Mouse (Mus musculus): ENCODE measurements around the gene Accsl.

Accsl gene

GRCm38 (mm10) chr2:93809931-93810330 lies 59.0 kb downstream of the Accsl start:
- DNase-seq (ENCODE audit: low spot score in 2 of 2): peak in 1 of 2 experiments; percentile 48

GRCm38 (mm10) chr2:93808071-93808470 lies 60.9 kb downstream of the Accsl start:
- no peak for DNase-seq (ENCODE audit: low spot score in 2 of 2)

GRCm38 (mm10) chr2:93807440-93807839 lies 61.5 kb downstream of the Accsl start:
- no peak for DNase-seq (ENCODE audit: low spot score in 2 of 2)

GRCm38 (mm10) chr2:93806487-93807201 lies 62.3 kb downstream of the Accsl start:
- DNase-seq (ENCODE audit: low spot score in 2 of 2): no peak

- no peak for DNase-seq (ENCODE audit: low spot score in 2 of 2)
These were observed 63.4 kb downstream of the Accsl start for GRCm38 (mm10) chr2:93805523-93805922.

Measured in cerebellum, postnatal 4 days (tissue).